Mouse (Mus musculus) forebrain, embryonic 11.5 days (tissue): ENCODE data around the gene Sh3gl2. TPM values are rescaled to one million over a fixed set of nuclear protein-coding genes. Genes with fewer than 3 reads are reported as not detected.

ENCODE experiments used
- ATAC-seq: fragments of 200-750 bp; cut with Nextera tagmentation; replicated peaks from 2 replicates; pipeline ENCODE4 v1.8.0; 2017; ENCODE audit warnings: moderate TSS enrichment; ENCODE audit not compliant: low FRiP score
- DNase-seq: peaks from one replicate; pipeline ENCODE4 v3.0.0-alpha.2; 2017; ENCODE audit warnings: low spot score
- H3K27ac ChIP-seq: fragments of 300-500 bp; sonication (generic); 2 replicates; pipeline ENCODE4 v1.5.1; 2014; ENCODE audit warnings: low read depth, low read length
- H3K27me3 ChIP-seq: fragments of 300-500 bp; sonication (generic); 2 replicates; pipeline ENCODE4 v1.6.1; 2014; ENCODE audit warnings: mild to moderate bottlenecking, low read length, mixed read lengths; ENCODE audit not compliant: control insufficient read depth, insufficient read depth
- H3K36me3 ChIP-seq: fragments of 300-500 bp; sonication (generic); 2 replicates; pipeline ENCODE4 v1.6.1; 2014; ENCODE audit warnings: mild to moderate bottlenecking, low read length, moderate library complexity, mixed read lengths; ENCODE audit not compliant: control insufficient read depth, insufficient read depth
- H3K4me1 ChIP-seq: fragments of 300-500 bp; sonication (generic); replicated peaks from 2 replicates; pipeline ENCODE4 v1.6.1; 2014; ENCODE audit warnings: low read length, mixed read lengths; ENCODE audit not compliant: control insufficient read depth, insufficient read depth
- H3K4me2 ChIP-seq: fragments of 300-500 bp; sonication (generic); 2 replicates; pipeline ENCODE4 v1.6.1; 2014; ENCODE audit warnings: low read depth, mild to moderate bottlenecking, low read length, moderate library complexity, mixed read lengths; ENCODE audit not compliant: severe bottlenecking
- H3K4me3 ChIP-seq: fragments of 300-500 bp; sonication (generic); 2 replicates; pipeline ENCODE4 v1.5.1; 2014; ENCODE audit warnings: low read depth, low read length
- H3K9ac ChIP-seq: fragments of 300-500 bp; sonication (generic); 2 replicates; pipeline ENCODE4 v1.6.1; 2014; ENCODE audit warnings: low read length
- H3K9me3 ChIP-seq: fragments of 300-500 bp; sonication (generic); 2 replicates; pipeline ENCODE4 v1.6.1; 2016; ENCODE audit warnings: low read length, mixed read lengths; ENCODE audit not compliant: control insufficient read depth
- WGBS: fragments of 180-500 bp; shearing (Covaris S2); extraction: QIAGEN DNeasy Blood & Tissue Kit; methylation state at CpG from one replicate; pipeline ENCODE4 v1.1.7; 2014; 5-methylcytosine and 5-hydroxymethylcytosine counted together
- polyA plus RNA-seq: library from polyadenylated mRNA; unstranded; fragments of >200 nt; fragmentation: Nextera tagmentation; extraction: Ambion mirVana; gene quantifications from 2 replicates; pipeline ENCODE4 v1.2.1, GENCODE M21; 2014

Gene Sh3gl2
- polyA plus RNA-seq, 1 experiment from 2014 or later = 8.3 TPM

DNA sequence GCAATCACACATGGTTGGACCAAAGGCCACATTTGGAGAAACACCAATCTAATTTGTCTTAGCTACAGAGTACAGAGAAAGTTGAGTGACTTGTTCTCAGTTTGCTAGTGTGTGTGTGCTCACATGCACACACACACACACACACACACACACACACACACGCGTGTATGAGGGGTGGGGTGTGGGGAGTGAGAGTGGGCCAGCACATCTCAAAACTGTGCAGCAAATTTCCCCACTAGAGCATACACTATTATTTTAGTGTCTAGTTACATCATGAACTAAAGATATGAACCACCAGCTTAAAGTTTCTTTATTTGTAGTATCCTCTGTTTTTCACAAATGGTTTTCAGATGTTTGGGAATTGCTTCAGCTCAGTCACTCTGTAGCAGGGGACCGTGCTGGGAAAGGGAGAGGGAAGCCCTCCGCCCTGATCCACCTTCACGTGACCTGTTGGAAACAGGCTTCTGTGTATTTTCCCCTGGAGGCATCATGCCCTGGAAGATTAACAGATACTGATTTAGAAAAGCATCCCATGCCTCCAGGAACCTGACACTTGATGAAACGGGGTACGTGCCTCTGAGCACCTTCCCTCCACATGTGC is 322.1 kb downstream of the Sh3gl2 start:
- Histone ChIP-seq H3K36me3 (no peaks in the 10 kb centered on the region), H3K9me3 (no peaks in the 10 kb centered on the region), H3K4me2 (no peak overlapping the region), H3K4me1 (no peaks in the 10 kb centered on the region), H3K9ac (no peak overlapping the region), H3K27ac (no peak overlapping the region), H3K27me3 (no peaks in the 10 kb centered on the region), H3K4me3 (no peak overlapping the region)
- DNase-seq (no peak), ATAC-seq (no peak)
- WGBS = 78% methylated on average over 7 of the region's 7 CpGs

- DNase-seq = no peak
- H3K9ac ChIP-seq = no peak overlapping the region
- WGBS = 77% methylated on average over 1 of the region's 1 CpGs
- no peak overlapping the region for H3K4me2 ChIP-seq
- H3K27me3 ChIP-seq = no peaks in the 10 kb centered on the region
- no peaks in the 10 kb centered on the region for H3K4me1 ChIP-seq
- H3K27ac ChIP-seq = no peak overlapping the region
- ATAC-seq = no peak
- H3K4me3 ChIP-seq = no peak overlapping the region
- no peaks in the 10 kb centered on the region for H3K36me3 ChIP-seq
- no peaks in the 10 kb centered on the region for H3K9me3 ChIP-seq
Measured at GRCm38 (mm10) chr4:85529852-85530251, 324.9 kb downstream of the Sh3gl2 start.

DNA sequence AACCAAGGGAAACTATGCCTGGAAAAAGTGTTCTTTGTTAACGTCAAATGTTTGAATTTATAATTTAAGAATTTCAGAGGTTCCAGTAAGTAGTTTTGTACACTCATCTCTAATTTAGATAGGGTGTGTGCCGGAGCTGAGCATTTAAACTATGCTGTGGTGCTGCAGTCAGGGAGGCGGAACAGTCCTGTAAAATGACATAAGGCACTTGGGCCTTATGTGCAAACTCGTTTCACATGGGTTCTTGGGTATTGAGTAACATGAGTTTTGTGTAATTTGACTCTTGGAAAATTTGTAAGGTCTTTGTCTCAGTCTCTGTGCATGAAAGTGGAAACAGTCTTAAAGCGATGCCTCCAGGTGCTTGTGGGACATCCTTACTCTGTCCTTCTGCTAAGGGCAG is 334.8 kb downstream of the Sh3gl2 start:
- no peak for ATAC-seq
- Histone ChIP-seq H3K36me3 (no peaks in the 10 kb centered on the region), H3K27me3 (no peaks in the 10 kb centered on the region), H3K4me1 (no peaks in the 10 kb centered on the region), H3K27ac (no peak overlapping the region), H3K9me3 (no peaks in the 10 kb centered on the region), H3K4me2 (no peak overlapping the region), H3K4me3 (no peak overlapping the region), H3K9ac (no peak overlapping the region)
- WGBS = 73% methylated on average over 5 of the region's 5 CpGs
- no peak for DNase-seq

- no peaks in the 10 kb centered on the region for H3K9me3 ChIP-seq
- ATAC-seq = no peak
- no peaks in the 10 kb centered on the region for H3K4me1 ChIP-seq
- 82% methylated on average over 4 of the region's 4 CpGs for WGBS
- no peak overlapping the region for H3K4me3 ChIP-seq
- no peak overlapping the region for H3K9ac ChIP-seq
- no peak overlapping the region for H3K27ac ChIP-seq
- no peaks in the 10 kb centered on the region for H3K36me3 ChIP-seq
- DNase-seq = no peak
- H3K27me3 ChIP-seq = no peaks in the 10 kb centered on the region
- no peak overlapping the region for H3K4me2 ChIP-seq
Measured at GRCm38 (mm10) chr4:85543221-85543620, 338.3 kb downstream of the Sh3gl2 start.

- Histone ChIP-seq H3K27me3 (no peaks in the 10 kb centered on the region), H3K4me2 (no peak overlapping the region), H3K4me3 (no peak overlapping the region), H3K27ac (no peak overlapping the region), H3K9me3 (no peaks in the 10 kb centered on the region), H3K9ac (no peak overlapping the region), H3K4me1 (no peaks in the 10 kb centered on the region), H3K36me3 (no peaks in the 10 kb centered on the region)
- DNase-seq = no peak
- WGBS = 77% methylated on average over 3 of the region's 3 CpGs
- ATAC-seq = no peak
Measured at GRCm38 (mm10) chr4:85554696-85555095, 349.8 kb downstream of the Sh3gl2 start.

DNA sequence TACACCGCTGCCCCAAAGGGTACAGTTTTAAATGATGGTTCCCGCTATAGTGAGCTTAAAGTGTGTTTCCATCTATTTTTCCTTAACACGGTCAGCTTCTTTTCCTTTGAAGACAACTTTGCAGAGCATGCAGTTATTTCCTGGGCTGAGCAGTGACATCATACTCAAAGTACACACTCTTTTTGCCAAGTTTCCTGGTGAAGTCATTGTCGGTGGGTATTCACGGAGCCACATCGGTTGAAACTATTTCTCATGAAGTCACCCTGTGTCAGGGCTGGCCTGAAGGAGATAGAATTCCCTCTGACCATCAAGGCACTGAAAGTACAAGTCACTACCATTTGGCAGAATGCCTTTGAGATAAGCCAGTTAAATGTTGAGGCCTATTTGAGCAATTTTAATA is 354.8 kb downstream of the Sh3gl2 start:
- H3K9ac ChIP-seq = no peak overlapping the region
- no peaks in the 10 kb centered on the region for H3K9me3 ChIP-seq
- no peak overlapping the region for H3K4me2 ChIP-seq
- no peak overlapping the region for H3K4me3 ChIP-seq
- DNase-seq (no peak), ATAC-seq (no peak)
- H3K27me3 ChIP-seq = no peaks in the 10 kb centered on the region
- no peak overlapping the region for H3K27ac ChIP-seq
- WGBS = 92% methylated on average over 6 of the region's 6 CpGs
- H3K4me1 ChIP-seq = no peaks in the 10 kb centered on the region
- no peaks in the 10 kb centered on the region for H3K36me3 ChIP-seq

DNA sequence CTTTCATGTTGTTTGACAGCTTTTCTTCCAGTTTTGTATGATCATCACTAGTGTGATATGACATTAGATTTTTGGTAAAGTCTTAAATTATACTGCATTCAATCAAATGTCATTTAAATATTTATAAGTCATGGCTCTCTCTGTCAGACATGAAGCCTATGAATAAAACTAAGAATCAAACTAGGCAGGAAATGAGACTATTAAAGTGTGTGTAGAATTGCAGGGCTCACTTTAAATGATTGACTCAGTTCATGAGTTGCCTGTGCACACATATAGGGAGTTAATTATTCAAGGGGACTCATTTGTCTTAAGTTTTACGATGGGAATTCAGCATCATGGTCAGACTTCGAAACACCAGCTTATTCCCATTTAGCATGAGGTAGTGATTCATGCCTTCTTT is 380.5 kb downstream of the Sh3gl2 start:
- no peaks in the 10 kb centered on the region for H3K36me3 ChIP-seq
- H3K9me3 ChIP-seq = no peaks in the 10 kb centered on the region
- H3K4me2 ChIP-seq = no peak overlapping the region
- H3K4me3 ChIP-seq = no peak overlapping the region
- DNase-seq = no peak
- WGBS = 95% methylated on average over 2 of the region's 2 CpGs
- H3K4me1 ChIP-seq = no peaks in the 10 kb centered on the region
- H3K9ac ChIP-seq = no peak overlapping the region
- H3K27me3 ChIP-seq = no peaks in the 10 kb centered on the region
- no peak for ATAC-seq
- no peak overlapping the region for H3K27ac ChIP-seq

- H3K9me3 ChIP-seq = no peaks in the 10 kb centered on the region
- no peak overlapping the region for H3K27ac ChIP-seq
- no peaks in the 10 kb centered on the region for H3K36me3 ChIP-seq
- ATAC-seq (no peak), DNase-seq (no peak)
- H3K4me3 ChIP-seq = no peak overlapping the region
- H3K4me2 ChIP-seq = no peak overlapping the region
- 83% methylated on average over 4 of the region's 4 CpGs for WGBS
- H3K9ac ChIP-seq = no peak overlapping the region
- no peaks in the 10 kb centered on the region for H3K4me1 ChIP-seq
- no peaks in the 10 kb centered on the region for H3K27me3 ChIP-seq
Measured at GRCm38 (mm10) chr4:85588928-85589327, 384.0 kb downstream of the Sh3gl2 start.

GRCm38 (mm10) chr4:85591037-85591436 is 386.1 kb downstream of the Sh3gl2 start:
- 74% methylated on average over 7 of the region's 7 CpGs for WGBS
- H3K4me3 ChIP-seq = no peak overlapping the region
- H3K27me3 ChIP-seq = no peaks in the 10 kb centered on the region
- no peak overlapping the region for H3K4me2 ChIP-seq
- no peaks in the 10 kb centered on the region for H3K4me1 ChIP-seq
- no peak overlapping the region for H3K9ac ChIP-seq
- ATAC-seq (no peak), DNase-seq (no peak)
- no peaks in the 10 kb centered on the region for H3K9me3 ChIP-seq
- no peaks in the 10 kb centered on the region for H3K36me3 ChIP-seq
- H3K27ac ChIP-seq = no peak overlapping the region
